Mouse (Mus musculus): ENCODE results near the gene Ccdc125.

DNA sequence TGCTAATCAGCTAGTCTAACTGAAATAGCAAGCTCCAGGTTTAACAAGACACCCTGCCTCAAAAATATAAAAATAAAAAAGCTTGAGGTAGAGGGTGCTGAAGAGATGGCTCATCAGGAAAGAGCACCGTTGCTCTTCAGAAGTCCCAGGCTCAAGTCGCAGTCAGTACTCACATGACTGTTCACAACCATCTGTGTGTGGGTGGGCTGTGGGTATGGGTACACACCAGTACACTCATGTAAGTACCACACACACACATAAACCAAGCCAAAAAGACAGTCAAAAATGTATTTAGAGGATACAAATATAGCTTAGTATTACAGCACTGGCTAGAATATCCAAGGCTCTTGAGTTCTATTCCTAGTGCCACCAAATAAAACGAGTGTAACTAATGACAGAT, 76.6 kb downstream of the Ccdc125 start:
- TF ChIP-seq GATA1 (IDR thresholded peaks at IDR 0.05; ENCODE audit: low read length) = no peak
- no peak for TF ChIP-seq TAL1 (IDR thresholded peaks at IDR 0.05; ENCODE audit: low read length)
